Mouse (Mus musculus) olfactory bulb, adult 2 months (tissue): ENCODE data around the gene Erp27.

ENCODE experiments used
- CTCF ChIP-seq: fragments of 200-500 bp; IDR thresholded peaks from 2 replicates; pipeline ENCODE4 v1.5.1; 2012; ENCODE audit warnings: low read depth, mild to moderate bottlenecking, low read length, moderate library complexity; ENCODE audit not compliant: insufficient read depth
- POLR2A ChIP-seq: fragments of 200-500 bp; IDR thresholded peaks from 2 replicates; pipeline ENCODE4 v1.6.1; 2012; ENCODE audit warnings: mild to moderate bottlenecking, low read depth, low read length, moderate library complexity; ENCODE audit not compliant: insufficient read depth

GRCm38 (mm10) chr6:136922080-136922479 lies at the start of gene Erp27:
- no peak for TF ChIP-seq CTCF
- TF ChIP-seq POLR2A: no peak
